Mouse (Mus musculus) cortical plate, adult 2 months (tissue): ENCODE measurements around the gene Mast2.

ENCODE experiments used
- CTCF ChIP-seq: fragments of 200-500 bp; IDR thresholded peaks from 2 replicates; pipeline ENCODE4 v1.5.1; 2011; ENCODE audit warnings: mild to moderate bottlenecking, control low read depth, low read length; ENCODE audit not compliant: insufficient read depth; ENCODE audit errors: extremely low read depth
- POLR2A ChIP-seq: fragments of 200-500 bp; IDR thresholded peaks from 2 replicates; pipeline ENCODE4 v1.6.1; 2011; ENCODE audit warnings: mild to moderate bottlenecking, low read length, control low read depth; ENCODE audit not compliant: insufficient read depth; ENCODE audit errors: extremely low read depth

DNA sequence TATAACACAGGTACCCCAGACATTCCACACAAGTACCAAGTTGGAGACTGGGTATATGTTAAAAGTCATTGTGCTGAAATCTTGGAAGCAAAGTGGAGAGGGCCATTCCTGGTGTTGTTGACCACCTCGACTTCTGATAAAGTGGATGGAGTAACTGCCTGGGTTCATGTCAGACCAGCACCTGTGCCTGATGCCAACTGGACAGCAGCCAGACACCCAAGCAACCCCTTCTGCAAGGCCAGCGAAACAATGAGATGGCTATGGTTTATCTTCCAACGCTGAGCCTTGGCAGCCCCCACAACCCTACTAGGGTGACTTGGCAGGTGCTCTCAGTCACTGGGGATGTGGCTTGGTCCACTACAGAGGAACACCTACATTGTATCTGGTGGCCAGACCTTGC is 42.8 kb downstream of the Mast2 start:
- TF ChIP-seq POLR2A = no peak
- no peak for TF ChIP-seq CTCF
